Mouse (Mus musculus): Measurements from ENCODE around the gene Rabl6.

DNA sequence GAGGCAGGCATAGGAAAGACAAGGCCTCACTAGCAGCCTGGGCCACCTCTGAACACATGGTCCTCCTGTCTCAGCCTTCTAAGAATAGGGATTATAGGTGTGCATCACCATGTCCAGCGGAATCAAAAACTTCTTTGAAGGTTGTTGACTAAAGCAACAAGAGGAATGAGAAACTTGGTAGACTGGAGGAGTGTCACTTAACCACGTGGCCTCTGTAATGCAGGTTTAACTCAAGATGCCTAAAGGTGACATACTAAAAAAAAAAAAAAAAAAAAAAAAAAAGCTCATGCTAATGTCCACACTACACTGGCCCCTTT is 73.5 kb downstream of the Rabl6 start:
- TF ChIP-seq CTCF (conservative IDR thresholded peaks at IDR 0.05; ENCODE audit: insufficient read depth, insufficient read length, low read depth, low read length) (no peak), POLR2A (IDR thresholded peaks at IDR 0.05; ENCODE audit: low read depth, low read length) (no peak)
